Mouse (Mus musculus): ENCODE data around the gene Vps37c. TPM values are rescaled to one million over a fixed set of nuclear protein-coding genes. Genes with fewer than 3 reads are reported as not detected.

The Vps37c gene
- polyA plus RNA-seq, 1 experiment = 30.2 TPM

- H3K4me3 ChIP-seq = no peak overlapping the region
- TF ChIP-seq MYOD1 (IDR thresholded peaks at IDR 0.05; ENCODE audit: control insufficient read depth in 1 of 3, insufficient read length in 2 of 3, low read depth in 2 of 3) (no peak), TCF12 (IDR thresholded peaks at IDR 0.05; ENCODE audit: insufficient read depth, poor library complexity, severe bottlenecking) (no peak)
- no peak overlapping the region for H3K4me2 ChIP-seq (ENCODE audit: low read depth)
- H3K27me3 ChIP-seq (ENCODE audit: control insufficient read depth, insufficient read depth, insufficient read length) = no peaks in the 10 kb centered on the region
- peaks cover 17% of the 10 kb centered on the region for H3K36me3 ChIP-seq (ENCODE audit: control insufficient read depth, insufficient read depth)
- H3K79me2 ChIP-seq (ENCODE audit: control insufficient read depth, insufficient read depth) = no peaks in the 10 kb centered on the region
- H3ac ChIP-seq (ENCODE audit: control insufficient read depth, insufficient read length) = no peak overlapping the region
Measured at GRCm38 (mm10) chr19:10714168-10714567, 25.6 kb downstream of the Vps37c start.

GRCm38 (mm10) chr19:10714682-10715475, 26.3 kb downstream of the Vps37c start:
- TF ChIP-seq E2F4 (IDR thresholded peaks at IDR 0.05; ENCODE audit: insufficient read depth) (no peak), MYOD1 (IDR thresholded peaks at IDR 0.05; ENCODE audit: control insufficient read depth in 1 of 3, insufficient read length in 2 of 3, low read depth in 2 of 3) (peak in 1 of 3 experiments; percentile 2), POLR2AphosphoS2 (IDR thresholded peaks at IDR 0.05; ENCODE audit: insufficient read length, low read depth) (no peak)
- Histone ChIP-seq H3K4me3 (no peak overlapping the region), H3K36me3 (ENCODE audit: control insufficient read depth, insufficient read depth) (peaks cover 17% of the 10 kb centered on the region)

GRCm38 (mm10) chr19:10715476-10715875, 26.9 kb downstream of the Vps37c start:
- Histone ChIP-seq H3K27me3 (ENCODE audit: control insufficient read depth, insufficient read depth, insufficient read length) (no peaks in the 10 kb centered on the region), H3K4me3 (no peak overlapping the region), H3ac (ENCODE audit: control insufficient read depth, insufficient read length) (no peak overlapping the region), H3K79me2 (ENCODE audit: control insufficient read depth, insufficient read depth) (no peaks in the 10 kb centered on the region), H3K36me3 (ENCODE audit: control insufficient read depth, insufficient read depth) (peaks cover 12% of the 10 kb centered on the region), H3K4me2 (ENCODE audit: low read depth) (no peak overlapping the region)
- TF ChIP-seq MYOG (IDR thresholded peaks at IDR 0.05; ENCODE audit: control insufficient read depth in 1 of 3, insufficient read depth in 1 of 3, insufficient read length in 2 of 3, low read depth in 2 of 3) (no peak), E2F4 (IDR thresholded peaks at IDR 0.05; ENCODE audit: insufficient read depth) (no peak), MYOD1 (IDR thresholded peaks at IDR 0.05; ENCODE audit: control insufficient read depth in 1 of 3, insufficient read length in 2 of 3, low read depth in 2 of 3) (no peak), MAX (IDR thresholded peaks at IDR 0.05; ENCODE audit: low read depth) (no peak), TCF3 (IDR thresholded peaks at IDR 0.05; ENCODE audit: insufficient read length, low read depth) (no peak), REST (IDR thresholded peaks at IDR 0.05; ENCODE audit: insufficient read depth, insufficient read length) (no peak), CEBPB (IDR thresholded peaks at IDR 0.05; ENCODE audit: insufficient read depth, poor library complexity, severe bottlenecking) (no peak), POLR2A (IDR thresholded peaks at IDR 0.05; ENCODE audit: insufficient read length, low read depth) (no peak)

More at GRCm38 (mm10) chr19:10714682-10715475, 26.3 kb downstream of the Vps37c start:
- Histone ChIP-seq H3K27me3 (ENCODE audit: control insufficient read depth, insufficient read depth, insufficient read length) (no peaks in the 10 kb centered on the region), H3ac (ENCODE audit: control insufficient read depth, insufficient read length) (no peak overlapping the region), H3K4me2 (ENCODE audit: low read depth) (no peak overlapping the region), H3K79me2 (ENCODE audit: control insufficient read depth, insufficient read depth) (no peaks in the 10 kb centered on the region)

GRCm38 (mm10) chr19:10718251-10718775, 29.8 kb downstream of the Vps37c start:
- no peaks in the 10 kb centered on the region for H3K27me3 ChIP-seq (ENCODE audit: control insufficient read depth, insufficient read depth, insufficient read length)
- no peaks in the 10 kb centered on the region for H3K79me2 ChIP-seq (ENCODE audit: control insufficient read depth, insufficient read depth)
- no peak overlapping the region for H3ac ChIP-seq (ENCODE audit: control insufficient read depth, insufficient read length)
- H3K4me3 ChIP-seq = no peak overlapping the region
- TF ChIP-seq MAX (IDR thresholded peaks at IDR 0.05; ENCODE audit: low read depth) (no peak), POLR2A (IDR thresholded peaks at IDR 0.05; ENCODE audit: insufficient read length, low read depth) (no peak)
- peaks cover 4% of the 10 kb centered on the region for H3K36me3 ChIP-seq (ENCODE audit: control insufficient read depth, insufficient read depth)
- H3K4me2 ChIP-seq (ENCODE audit: low read depth) = no peak overlapping the region

- H3K79me2 ChIP-seq (ENCODE audit: control insufficient read depth, insufficient read depth) = no peaks in the 10 kb centered on the region
- no peak overlapping the region for H3ac ChIP-seq (ENCODE audit: control insufficient read depth, insufficient read length)
- no peak overlapping the region for H3K4me2 ChIP-seq (ENCODE audit: low read depth)
- no peak overlapping the region for H3K4me3 ChIP-seq
- TF ChIP-seq MYOG (IDR thresholded peaks at IDR 0.05; ENCODE audit: control insufficient read depth in 1 of 3, insufficient read depth in 1 of 3, insufficient read length in 2 of 3, low read depth in 2 of 3) (peak in 1 of 3 experiments; percentile 11), MYOD1 (IDR thresholded peaks at IDR 0.05; ENCODE audit: control insufficient read depth in 1 of 3, insufficient read length in 2 of 3, low read depth in 2 of 3) (no peak)
- H3K27me3 ChIP-seq (ENCODE audit: control insufficient read depth, insufficient read depth, insufficient read length) = no peaks in the 10 kb centered on the region
- no peaks in the 10 kb centered on the region for H3K36me3 ChIP-seq (ENCODE audit: control insufficient read depth, insufficient read depth)
Measured at GRCm38 (mm10) chr19:10719751-10720150, 31.2 kb downstream of the Vps37c start.

- no peaks in the 10 kb centered on the region for H3K79me2 ChIP-seq (ENCODE audit: control insufficient read depth, insufficient read depth)
- H3K4me3 ChIP-seq = no peak overlapping the region
- TF ChIP-seq MAX (IDR thresholded peaks at IDR 0.05; ENCODE audit: low read depth) (no peak), SRF (IDR thresholded peaks at IDR 0.05; ENCODE audit: control insufficient read depth, insufficient read length, low read depth) (no peak), MYOD1 (IDR thresholded peaks at IDR 0.05; ENCODE audit: control insufficient read depth in 1 of 3, insufficient read length in 2 of 3, low read depth in 2 of 3) (no peak)
- no peaks in the 10 kb centered on the region for H3K36me3 ChIP-seq (ENCODE audit: control insufficient read depth, insufficient read depth)
- no peak overlapping the region for H3K4me2 ChIP-seq (ENCODE audit: low read depth)
- H3K27me3 ChIP-seq (ENCODE audit: control insufficient read depth, insufficient read depth, insufficient read length) = no peaks in the 10 kb centered on the region
- no peak overlapping the region for H3ac ChIP-seq (ENCODE audit: control insufficient read depth, insufficient read length)
Measured at GRCm38 (mm10) chr19:10720524-10720923, 32.0 kb downstream of the Vps37c start.
